ENCODE assay signal across 8 mouse cellular contexts in genomic region chr4:135152834-135153259, GRCm38 (mm10). TPM values are rescaled to one million over a fixed set of nuclear protein-coding genes. Genes with fewer than 3 reads are reported as not detected.
A peak's percentile ranks its signal among the peaks of the same experiment; 100 is the strongest.
DNase-seq lines count a peak whose midpoint lies in the region; ATAC-seq lines count a peak whose summit lies in the region.

No protein-coding gene starts in this region.

- H3K36me3 ChIP-seq in embryonic facial prominence, embryonic 10.5 days (replicated peaks): no peaks in the 10 kb centered on the region
- H3K36me3 ChIP-seq in hindbrain, embryonic 11.5 days (ENCODE audit: control insufficient read depth, insufficient read depth, low read length): no peaks in the 10 kb centered on the region
- H3K36me3 ChIP-seq in liver, embryonic 13.5 days: no peaks in the 10 kb centered on the region

- H3K9me3 ChIP-seq in embryonic facial prominence, embryonic 10.5 days: no peaks in the 10 kb centered on the region
- no peaks in the 10 kb centered on the region for H3K9me3 ChIP-seq in hindbrain, embryonic 11.5 days (ENCODE audit: control insufficient read depth, low read length)
- H3K9me3 ChIP-seq in liver, embryonic 13.5 days (replicated peaks): no peaks in the 10 kb centered on the region

- peak overlapping the region; percentile 37 for H3K4me2 ChIP-seq in hindbrain, embryonic 11.5 days (replicated peaks; ENCODE audit: low read depth, low read length)
- peak overlapping the region; percentile 71 for H3K4me2 ChIP-seq in liver, embryonic 13.5 days

- WGBS in embryonic facial prominence, embryonic 10.5 days: under 1% methylated on average over 45 of the region's 45 CpGs
- WGBS in hindbrain, embryonic 11.5 days: under 1% methylated on average over 33 of the region's 45 CpGs
- WGBS in liver, embryonic 13.5 days (ENCODE audit: insufficient replicate concordance): under 1% methylated on average over 45 of the region's 45 CpGs

- H3K9ac ChIP-seq in hindbrain, embryonic 11.5 days (ENCODE audit: low read depth, low read length): no peak overlapping the region
- peak overlapping the region; percentile 62 for H3K9ac ChIP-seq in liver, embryonic 13.5 days

- no peak overlapping the region for H3K27ac ChIP-seq in embryonic facial prominence, embryonic 10.5 days (replicated peaks)
- H3K27ac ChIP-seq in hindbrain, embryonic 11.5 days (ENCODE audit: low read depth, low read length): no peak overlapping the region
- no peak overlapping the region for H3K27ac ChIP-seq in liver, embryonic 13.5 days

- peak overlapping the region; percentile 54 for H3K4me3 ChIP-seq in embryonic facial prominence, embryonic 10.5 days
- peak overlapping the region; percentile 30 for H3K4me3 ChIP-seq in hindbrain, embryonic 11.5 days (ENCODE audit: low read depth, low read length)
- peak overlapping the region; percentile 57 for H3K4me3 ChIP-seq in liver, embryonic 13.5 days (replicated peaks)

- H3K27me3 ChIP-seq in embryonic facial prominence, embryonic 10.5 days (replicated peaks; ENCODE audit: low read depth, poor library complexity, severe bottlenecking): peaks cover 100% of the 10 kb centered on the region
- H3K27me3 ChIP-seq in hindbrain, embryonic 11.5 days (ENCODE audit: control insufficient read depth, insufficient read depth, low read length): peaks cover 99% of the 10 kb centered on the region
- peaks cover 100% of the 10 kb centered on the region for H3K27me3 ChIP-seq in liver, embryonic 13.5 days

- ATAC-seq in hindbrain, embryonic 11.5 days (ENCODE audit: low FRiP score): no peak
- ATAC-seq in liver, embryonic 13.5 days (ENCODE audit: low read depth): no peak

- H3K4me1 ChIP-seq in embryonic facial prominence, embryonic 10.5 days: peaks cover 49% of the 10 kb centered on the region
- H3K4me1 ChIP-seq in hindbrain, embryonic 11.5 days (replicated peaks; ENCODE audit: control insufficient read depth, insufficient read depth, low read length): 0 out of 2 replicates have a peak, but pooled peaks cover 3% of the 10 kb centered on the region
- peaks cover 22% of the 10 kb centered on the region for H3K4me1 ChIP-seq in liver, embryonic 13.5 days (replicated peaks)

- DNase-seq in embryo, embryonic 9.5 days (ENCODE audit: extremely low spot score): peak; percentile 57
- DNase-seq in embryo, embryonic 11 days: no peak
- DNase-seq in embryonic facial prominence, embryonic 10.5 days (ENCODE audit: low spot score): peak; percentile 69
- peak; percentile 64 for DNase-seq in hindbrain, embryonic 11.5 days (ENCODE audit: low spot score)
- DNase-seq in liver, embryonic 13.5 days: no peak
- DNase-seq in natural killer cell, adult 2 months (ENCODE audit: low spot score in 2 of 2): peak; percentile 64 to 65
- DNase-seq in thymus, postnatal 4 days: peak; percentile 77
- DNase-seq in layer of hippocampus, adult 11-12 months (ENCODE audit: low spot score): no peak

RNA-seq across cellular contexts. Expression of gene Runx3, which starts 32.4 kb away (rescaled TPM):
- polyA plus RNA-seq in embryonic facial prominence, embryonic 10.5 days (2016; fragmentation: Nextera tagmentation; extraction: Ambion mirVana): 0.04 TPM in 2 replicates
- polyA plus RNA-seq in hindbrain, embryonic 11.5 days (2014; fragmentation: Nextera tagmentation; extraction: Ambion mirVana): 0.21 and 0.28 TPM in 2 replicates
- 0.79 and 0.83 TPM in 2 replicates for polyA plus RNA-seq in liver, embryonic 13.5 days (2015; fragmentation: Nextera tagmentation; extraction: Ambion mirVana)

Comparison
In these comparisons a context has a peak if more than half of its experiments do, and no peak if none do; other contexts are left out.
1. DNase-seq: peak in embryo, embryonic 9.5 days (single experiment), embryonic facial prominence, embryonic 10.5 days (single experiment), hindbrain, embryonic 11.5 days (single experiment), natural killer cell, adult 2 months (2 of 2) and thymus, postnatal 4 days (single experiment); none in embryo, embryonic 11 days (single experiment), liver, embryonic 13.5 days (single experiment) and layer of hippocampus, adult 11-12 months (single experiment).
2. Peak in every context shown above with its lines, with median percentiles within 50 percentile points of each other: H3K4me3 ChIP-seq.